Mouse (Mus musculus) megakaryocyte, embryonic 14.5 days (primary cell): ENCODE measurements around the gene Olfr420. TPM values are rescaled to one million over a fixed set of nuclear protein-coding genes. Genes with fewer than 3 reads are reported as not detected.

Experiments
- H3K27me3 ChIP-seq: replicated peaks from 2 replicates; pipeline ENCODE3; 2012; ENCODE audit warnings: inconsistent platforms
- H3K36me3 ChIP-seq: replicated peaks from 2 replicates; pipeline ENCODE3; 2012; ENCODE audit warnings: low read length, inconsistent platforms, mixed read lengths
- H3K4me1 ChIP-seq: 2 replicates; pipeline ENCODE4 v1.6.1; 2012; ENCODE audit warnings: inconsistent platforms
- H3K4me3 ChIP-seq: replicated peaks from 2 replicates; pipeline ENCODE3; 2012; ENCODE audit warnings: moderate library complexity, mild to moderate bottlenecking, inconsistent platforms
- H3K9me3 ChIP-seq: 2 replicates; pipeline ENCODE4 v1.6.1; 2012; ENCODE audit warnings: inconsistent platforms
- FLI1 ChIP-seq: IDR thresholded peaks from 2 replicates; pipeline ENCODE4 v1.6.1; 2012; ENCODE audit warnings: low read length, inconsistent platforms, mixed read lengths
- GATA1 ChIP-seq: IDR thresholded peaks from 3 replicates; pipeline ENCODE4 v1.6.1; 2012; ENCODE audit warnings: mixed read lengths, low read length, inconsistent platforms, borderline replicate concordance
- polyA plus RNA-seq: library from polyadenylated mRNA; stranded (reverse); fragments of >175 nt; gene quantifications from 2 replicates; pipeline ENCODE4 v1.2.3, GENCODE M21; 2012; ENCODE audit warnings: low replicate concordance; ENCODE audit not compliant: insufficient read depth

The Olfr420 gene
- not detected in 2 replicates for polyA plus RNA-seq

- no peak within 1 kb of the TSS for H3K4me3 ChIP-seq
- H3K36me3 ChIP-seq: no peaks in the 10 kb centered on the region
- H3K4me1 ChIP-seq: peaks cover 9% of the 10 kb centered on the region
- H3K27me3 ChIP-seq: no peaks in the 10 kb centered on the region
- TF ChIP-seq GATA1 (no peak), FLI1 (no peak)
- no peaks in the 10 kb centered on the region for H3K9me3 ChIP-seq
These were observed at the start of gene Olfr420 for GRCm38 (mm10) chr1:174155333-174155732. Olfr420 (plus strand) TSS chr1:174155633.

- Histone ChIP-seq H3K4me3 (no peak within 1 kb of the TSS), H3K9me3 (no peaks in the 10 kb centered on the region), H3K36me3 (no peaks in the 10 kb centered on the region), H3K27me3 (peaks cover 2% of the 10 kb centered on the region), H3K4me1 (no peaks in the 10 kb centered on the region)
- TF ChIP-seq GATA1 (no peak), FLI1 (no peak)
These were observed 34.4 kb upstream of the Olfr420 start, which contains the start of gene Olfr231 for GRCm38 (mm10) chr1:174121062-174121461. Olfr231 (minus strand) TSS chr1:174121162.

- H3K4me3 ChIP-seq: no peak within 1 kb of the TSS
- TF ChIP-seq FLI1 (no peak), GATA1 (no peak)
- no peaks in the 10 kb centered on the region for H3K27me3 ChIP-seq
- no peaks in the 10 kb centered on the region for H3K4me1 ChIP-seq
- H3K36me3 ChIP-seq: no peaks in the 10 kb centered on the region
- no peaks in the 10 kb centered on the region for H3K9me3 ChIP-seq
These were observed 24.2 kb upstream of the Olfr420 start, which contains the start of gene Olfr424 for GRCm38 (mm10) chr1:174131217-174131616. Olfr424 (plus strand) TSS chr1:174131517.

- H3K4me1 ChIP-seq: no peaks in the 10 kb centered on the region
- no peak overlapping the region for H3K4me3 ChIP-seq
- no peaks in the 10 kb centered on the region for H3K36me3 ChIP-seq
- H3K9me3 ChIP-seq: no peaks in the 10 kb centered on the region
- TF ChIP-seq FLI1 (no peak), GATA1 (no peak)
- H3K27me3 ChIP-seq: no peaks in the 10 kb centered on the region
These were observed 23.4 kb upstream of the Olfr420 start for GRCm38 (mm10) chr1:174131999-174132398.

- no peaks in the 10 kb centered on the region for H3K27me3 ChIP-seq
- H3K4me1 ChIP-seq: no peaks in the 10 kb centered on the region
- H3K9me3 ChIP-seq: no peaks in the 10 kb centered on the region
- no peak overlapping the region for H3K4me3 ChIP-seq
- TF ChIP-seq FLI1 (no peak), GATA1 (no peak)
- no peaks in the 10 kb centered on the region for H3K36me3 ChIP-seq
These were observed 14.0 kb upstream of the Olfr420 start for GRCm38 (mm10) chr1:174141384-174141783.

GRCm38 (mm10) chr1:174146696-174147095 is 8.7 kb upstream of the Olfr420 start:
- Histone ChIP-seq H3K4me1 (no peaks in the 10 kb centered on the region), H3K9me3 (no peaks in the 10 kb centered on the region)

GRCm38 (mm10) chr1:174149289-174149688 is 6.1 kb upstream of the Olfr420 start:
- Histone ChIP-seq H3K4me1 (no peaks in the 10 kb centered on the region), H3K9me3 (no peaks in the 10 kb centered on the region), H3K4me3 (no peak overlapping the region), H3K27me3 (no peaks in the 10 kb centered on the region), H3K36me3 (no peaks in the 10 kb centered on the region)
- no peak for TF ChIP-seq FLI1
- TF ChIP-seq GATA1: no peak

More at GRCm38 (mm10) chr1:174146696-174147095, 8.7 kb upstream of the Olfr420 start:
- Histone ChIP-seq H3K4me3 (no peak overlapping the region), H3K36me3 (no peaks in the 10 kb centered on the region), H3K27me3 (no peaks in the 10 kb centered on the region)
- no peak for TF ChIP-seq GATA1
- TF ChIP-seq FLI1: no peak

GRCm38 (mm10) chr1:174157622-174158021 is 2.2 kb downstream of the Olfr420 start:
- H3K4me3 ChIP-seq: no peak overlapping the region
- H3K27me3 ChIP-seq: no peaks in the 10 kb centered on the region
- H3K4me1 ChIP-seq: peaks cover 9% of the 10 kb centered on the region
- no peak for TF ChIP-seq GATA1
- no peak for TF ChIP-seq FLI1
- no peaks in the 10 kb centered on the region for H3K9me3 ChIP-seq
- no peaks in the 10 kb centered on the region for H3K36me3 ChIP-seq

- Histone ChIP-seq H3K27me3 (no peaks in the 10 kb centered on the region), H3K4me3 (no peak overlapping the region), H3K4me1 (peaks cover 9% of the 10 kb centered on the region), H3K36me3 (no peaks in the 10 kb centered on the region), H3K9me3 (no peaks in the 10 kb centered on the region)
- TF ChIP-seq GATA1 (no peak), FLI1 (no peak)
These were observed 3.1 kb downstream of the Olfr420 start for GRCm38 (mm10) chr1:174158512-174158911.

- peaks cover 9% of the 10 kb centered on the region for H3K4me1 ChIP-seq
- no peaks in the 10 kb centered on the region for H3K9me3 ChIP-seq
- no peak for TF ChIP-seq FLI1
- no peak for TF ChIP-seq GATA1
These were observed 3.7 kb downstream of the Olfr420 start for GRCm38 (mm10) chr1:174159095-174159494.

More at GRCm38 (mm10) chr1:174159095-174159494, 3.7 kb downstream of the Olfr420 start:
- Histone ChIP-seq H3K4me3 (no peak overlapping the region), H3K27me3 (no peaks in the 10 kb centered on the region), H3K36me3 (no peaks in the 10 kb centered on the region)
